Mouse (Mus musculus) forebrain, embryonic 11.5 days (tissue): ENCODE results near the gene Gabrb1. TPM values are rescaled to one million over a fixed set of nuclear protein-coding genes. Genes with fewer than 3 reads are reported as not detected.

Source experiments
- ATAC-seq: fragments of 200-750 bp; cut with Nextera tagmentation; replicated peaks from 2 replicates; pipeline ENCODE4 v1.8.0; 2017; ENCODE audit warnings: moderate TSS enrichment; ENCODE audit not compliant: low FRiP score
- DNase-seq: peaks from one replicate; pipeline ENCODE4 v3.0.0-alpha.2; 2017; ENCODE audit warnings: low spot score
- H3K27ac ChIP-seq: fragments of 300-500 bp; sonication (generic); 2 replicates; pipeline ENCODE4 v1.5.1; 2014; ENCODE audit warnings: low read depth, low read length
- H3K27me3 ChIP-seq: fragments of 300-500 bp; sonication (generic); 2 replicates; pipeline ENCODE4 v1.6.1; 2014; ENCODE audit warnings: mild to moderate bottlenecking, low read length, mixed read lengths; ENCODE audit not compliant: control insufficient read depth, insufficient read depth
- H3K36me3 ChIP-seq: fragments of 300-500 bp; sonication (generic); 2 replicates; pipeline ENCODE4 v1.6.1; 2014; ENCODE audit warnings: mild to moderate bottlenecking, low read length, moderate library complexity, mixed read lengths; ENCODE audit not compliant: control insufficient read depth, insufficient read depth
- H3K4me1 ChIP-seq: fragments of 300-500 bp; sonication (generic); replicated peaks from 2 replicates; pipeline ENCODE4 v1.6.1; 2014; ENCODE audit warnings: low read length, mixed read lengths; ENCODE audit not compliant: control insufficient read depth, insufficient read depth
- H3K4me2 ChIP-seq: fragments of 300-500 bp; sonication (generic); 2 replicates; pipeline ENCODE4 v1.6.1; 2014; ENCODE audit warnings: low read depth, mild to moderate bottlenecking, low read length, moderate library complexity, mixed read lengths; ENCODE audit not compliant: severe bottlenecking
- H3K4me3 ChIP-seq: fragments of 300-500 bp; sonication (generic); 2 replicates; pipeline ENCODE4 v1.5.1; 2014; ENCODE audit warnings: low read depth, low read length
- H3K9ac ChIP-seq: fragments of 300-500 bp; sonication (generic); 2 replicates; pipeline ENCODE4 v1.6.1; 2014; ENCODE audit warnings: low read length
- H3K9me3 ChIP-seq: fragments of 300-500 bp; sonication (generic); 2 replicates; pipeline ENCODE4 v1.6.1; 2016; ENCODE audit warnings: low read length, mixed read lengths; ENCODE audit not compliant: control insufficient read depth
- WGBS: fragments of 180-500 bp; shearing (Covaris S2); extraction: QIAGEN DNeasy Blood & Tissue Kit; methylation state at CpG from one replicate; pipeline ENCODE4 v1.1.7; 2014; 5-methylcytosine and 5-hydroxymethylcytosine counted together
- polyA plus RNA-seq: library from polyadenylated mRNA; unstranded; fragments of >200 nt; fragmentation: Nextera tagmentation; extraction: Ambion mirVana; gene quantifications from 2 replicates; pipeline ENCODE4 v1.2.1, GENCODE M21; 2014

The Gabrb1 gene
- polyA plus RNA-seq, 1 experiment from 2014 or later: 0.51 TPM

DNA sequence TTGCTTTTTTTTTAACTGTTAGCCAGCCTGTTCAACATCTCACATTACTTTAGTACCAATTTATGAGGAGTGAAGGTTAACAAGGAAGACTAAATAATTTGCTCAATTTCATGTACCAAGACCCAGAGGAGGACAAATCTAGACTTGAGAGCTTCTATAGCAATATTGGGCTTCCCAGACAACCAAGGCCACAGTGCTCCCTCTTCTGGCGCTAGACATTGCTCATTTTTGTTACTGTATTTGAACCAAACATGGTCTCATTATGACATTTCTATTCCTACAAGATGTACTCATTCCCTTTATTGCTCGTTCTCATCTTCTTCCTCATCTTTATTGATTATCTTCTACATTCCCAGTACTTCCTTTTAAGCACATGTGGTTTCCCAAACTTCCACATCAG lies 307.6 kb downstream of the Gabrb1 start:
- DNase-seq: no peak
- no peak overlapping the region for H3K27ac ChIP-seq
- no peaks in the 10 kb centered on the region for H3K9me3 ChIP-seq
- H3K4me1 ChIP-seq: peaks cover 3% of the 10 kb centered on the region; the same call in 1 of the 2 replicates
- 73% methylated on average over 2 of the region's 2 CpGs for WGBS
- H3K4me2 ChIP-seq: no peak overlapping the region
- ATAC-seq: no peak
- no peaks in the 10 kb centered on the region for H3K27me3 ChIP-seq
- H3K9ac ChIP-seq: no peak overlapping the region
- no peaks in the 10 kb centered on the region for H3K36me3 ChIP-seq
- no peak overlapping the region for H3K4me3 ChIP-seq

- WGBS: 49% methylated on average over 8 of the region's 8 CpGs
- no peaks in the 10 kb centered on the region for H3K27me3 ChIP-seq
- H3K9me3 ChIP-seq: no peaks in the 10 kb centered on the region
- ATAC-seq (peak; percentile 56), DNase-seq (no peak)
- no peak overlapping the region for H3K9ac ChIP-seq
- H3K4me3 ChIP-seq: no peak overlapping the region
- no peak overlapping the region for H3K4me2 ChIP-seq
- H3K27ac ChIP-seq: no peak overlapping the region
- H3K4me1 ChIP-seq: peaks cover 3% of the 10 kb centered on the region; the same call in 1 of the 2 replicates
- no peaks in the 10 kb centered on the region for H3K36me3 ChIP-seq
Observed at GRCm38 (mm10) chr5:71970140-71970800, 312.4 kb downstream of the Gabrb1 start.

- H3K9ac ChIP-seq: no peak overlapping the region
- 82% methylated on average over 5 of the region's 5 CpGs for WGBS
- no peaks in the 10 kb centered on the region for H3K9me3 ChIP-seq
- H3K27me3 ChIP-seq: no peaks in the 10 kb centered on the region
- H3K4me3 ChIP-seq: no peak overlapping the region
- peaks cover 3% of the 10 kb centered on the region; the same call in 1 of the 2 replicates for H3K4me1 ChIP-seq
- ATAC-seq: no peak
- DNase-seq: no peak
- H3K4me2 ChIP-seq: no peak overlapping the region
- no peaks in the 10 kb centered on the region for H3K36me3 ChIP-seq
- no peak overlapping the region for H3K27ac ChIP-seq
Observed at GRCm38 (mm10) chr5:71972831-71973230, 314.9 kb downstream of the Gabrb1 start.

DNA sequence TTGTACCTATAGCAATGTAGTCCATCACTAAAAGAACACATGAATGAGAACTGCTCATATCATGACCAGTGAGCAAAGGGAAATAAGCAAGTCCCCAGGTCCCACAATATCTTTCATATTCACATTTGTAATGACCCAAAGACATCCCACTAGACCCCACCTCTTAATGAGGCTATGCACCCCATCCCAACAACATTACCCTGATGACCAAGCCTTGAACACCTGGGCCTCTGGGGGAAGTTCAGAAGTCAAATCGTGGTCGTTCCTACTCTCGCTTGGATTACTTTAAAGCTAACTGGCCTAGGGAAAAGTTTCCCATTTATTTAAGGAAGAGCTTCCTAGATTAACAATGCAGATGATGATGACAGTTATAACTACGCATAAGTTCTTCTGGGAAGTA lies 318.2 kb downstream of the Gabrb1 start:
- Histone ChIP-seq H3K27me3 (no peaks in the 10 kb centered on the region), H3K27ac (no peak overlapping the region), H3K36me3 (no peaks in the 10 kb centered on the region), H3K4me2 (no peak overlapping the region), H3K9ac (no peak overlapping the region), H3K4me3 (no peak overlapping the region), H3K9me3 (no peaks in the 10 kb centered on the region), H3K4me1 (no peaks in the 10 kb centered on the region)
- DNase-seq: no peak
- WGBS: 88% methylated on average over 4 of the region's 4 CpGs
- no peak for ATAC-seq

DNA sequence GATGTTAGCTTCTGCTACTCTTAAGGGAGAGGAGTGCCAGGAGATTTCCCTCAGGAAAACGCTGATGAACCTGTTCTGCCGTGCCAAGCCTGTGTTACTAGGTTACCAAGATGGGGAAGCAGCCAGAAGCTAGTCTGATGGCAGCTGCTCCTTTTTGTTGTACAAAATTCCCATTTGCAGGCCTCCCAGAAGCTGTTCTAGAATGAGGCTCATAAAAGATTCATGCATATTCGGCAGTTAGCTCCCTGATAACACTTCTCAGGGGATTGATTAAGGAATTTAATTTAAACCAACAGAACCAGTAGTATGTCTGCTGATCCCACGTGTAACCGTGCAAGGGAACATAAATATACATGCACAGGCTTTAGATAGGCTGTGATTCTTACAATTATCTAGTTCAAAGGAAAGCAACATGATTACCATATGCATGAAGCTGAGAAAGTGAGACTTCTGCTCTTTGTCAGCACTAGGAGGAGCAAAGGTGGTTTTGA lies 318.7 kb downstream of the Gabrb1 start:
- 54% methylated on average over 5 of the region's 5 CpGs for WGBS
- DNase-seq: no peak

GRCm38 (mm10) chr5:71986561-71986960 lies 328.6 kb downstream of the Gabrb1 start:
- Histone ChIP-seq H3K4me3 (no peak overlapping the region), H3K36me3 (no peaks in the 10 kb centered on the region), H3K9me3 (no peaks in the 10 kb centered on the region), H3K27me3 (no peaks in the 10 kb centered on the region), H3K9ac (no peak overlapping the region), H3K27ac (no peak overlapping the region), H3K4me1 (no peaks in the 10 kb centered on the region), H3K4me2 (no peak overlapping the region)
- no peak for DNase-seq
- no peak for ATAC-seq
- 60% methylated on average over 1 of the region's 1 CpGs for WGBS

More for the DNA sequence above, 318.7 kb downstream of the Gabrb1 start:
- H3K4me1 ChIP-seq: no peaks in the 10 kb centered on the region
- H3K4me3 ChIP-seq: no peak overlapping the region
- no peak overlapping the region for H3K27ac ChIP-seq
- H3K4me2 ChIP-seq: no peak overlapping the region
- ATAC-seq: peak; percentile 56
- H3K9me3 ChIP-seq: no peaks in the 10 kb centered on the region
- H3K9ac ChIP-seq: no peak overlapping the region
- H3K36me3 ChIP-seq: no peaks in the 10 kb centered on the region
- no peaks in the 10 kb centered on the region for H3K27me3 ChIP-seq

- Histone ChIP-seq H3K9ac (no peak overlapping the region), H3K27ac (no peak overlapping the region), H3K36me3 (no peaks in the 10 kb centered on the region), H3K4me3 (no peak overlapping the region), H3K4me2 (no peak overlapping the region), H3K27me3 (no peaks in the 10 kb centered on the region), H3K4me1 (no peaks in the 10 kb centered on the region), H3K9me3 (no peaks in the 10 kb centered on the region)
- DNase-seq: no peak
- ATAC-seq: peak; percentile 70
- WGBS: 58% methylated on average over 5 of the region's 5 CpGs
Observed at GRCm38 (mm10) chr5:71986983-71987398, 329.1 kb downstream of the Gabrb1 start.

DNA sequence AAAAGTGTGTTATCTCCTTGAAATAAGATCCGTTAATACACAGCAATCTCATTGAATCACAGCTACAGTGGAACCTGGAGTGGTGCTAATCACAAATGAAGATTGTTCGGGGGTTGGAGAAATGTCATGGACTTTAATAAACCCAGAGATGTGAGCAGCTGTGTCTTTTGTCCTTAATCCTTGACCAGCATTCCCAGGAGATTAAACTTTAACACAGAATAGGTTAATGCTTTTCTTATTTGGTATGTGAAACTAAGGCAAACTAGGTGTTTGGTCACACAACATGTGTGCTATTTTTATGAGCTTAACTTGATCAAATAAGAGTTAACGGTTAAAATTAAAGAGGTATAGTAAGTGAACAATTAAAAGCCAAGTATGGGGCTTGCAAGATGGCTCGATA lies 341.6 kb downstream of the Gabrb1 start:
- Histone ChIP-seq H3K36me3 (no peaks in the 10 kb centered on the region), H3K27ac (no peak overlapping the region), H3K27me3 (no peaks in the 10 kb centered on the region), H3K4me3 (no peak overlapping the region), H3K9ac (no peak overlapping the region), H3K9me3 (no peaks in the 10 kb centered on the region), H3K4me2 (no peak overlapping the region), H3K4me1 (no peaks in the 10 kb centered on the region)
- DNase-seq (no peak), ATAC-seq (no peak)
- WGBS: 75% methylated on average over 4 of the region's 4 CpGs

DNA sequence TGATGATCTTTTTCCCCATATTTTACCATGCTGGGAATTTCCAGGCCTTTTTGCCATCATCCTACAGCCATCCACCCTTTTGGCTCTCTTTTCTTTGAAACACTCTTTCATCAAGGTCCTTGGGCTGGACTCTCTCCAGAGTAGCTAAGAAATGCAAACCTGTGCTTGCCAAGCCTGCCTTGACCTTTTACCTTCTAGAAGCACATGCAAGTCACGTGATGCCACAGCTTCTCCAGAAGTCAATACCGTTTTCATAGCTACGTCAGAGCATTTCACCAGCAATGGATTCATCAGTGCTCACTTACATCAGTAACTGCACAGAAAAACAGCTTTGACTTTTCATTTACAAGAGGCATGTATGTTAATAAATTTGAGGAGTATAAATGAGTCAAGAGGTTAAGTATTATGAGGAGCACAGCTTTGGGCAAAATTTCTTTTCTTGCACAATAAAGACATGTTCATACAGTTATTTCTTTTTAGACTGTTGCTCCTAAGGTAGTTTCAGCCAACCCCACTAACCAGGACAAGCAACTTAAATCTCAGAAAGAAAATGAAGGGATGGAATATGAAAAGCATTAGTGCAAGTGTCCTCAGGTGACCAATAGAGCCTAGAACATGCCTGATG lies 346.0 kb downstream of the Gabrb1 start:
- no peaks in the 10 kb centered on the region for H3K36me3 ChIP-seq
- no peak overlapping the region for H3K9ac ChIP-seq
- H3K9me3 ChIP-seq: no peaks in the 10 kb centered on the region
- no peak overlapping the region for H3K4me2 ChIP-seq
- H3K27me3 ChIP-seq: no peaks in the 10 kb centered on the region
- no peak overlapping the region for H3K4me3 ChIP-seq
- H3K27ac ChIP-seq: no peak overlapping the region
- H3K4me1 ChIP-seq: no peaks in the 10 kb centered on the region
- no peak for ATAC-seq
- no peak for DNase-seq
- 81% methylated on average over 3 of the region's 3 CpGs for WGBS
